Mouse (Mus musculus): ENCODE measurements around the gene Lhfpl2. TPM values are rescaled to one million over a fixed set of nuclear protein-coding genes. Genes with fewer than 3 reads are reported as not detected.

Lhfpl2 gene
- polyA plus RNA-seq, 1 experiment from 2014 or later, result 24.7 TPM

- no peak for ATAC-seq (replicated peaks; ENCODE audit: low FRiP score)
- 77% methylated on average over 7 of the region's 7 CpGs for WGBS
- no peak for DNase-seq (ENCODE audit: low spot score)
Measured at GRCm38 (mm10) chr13:94050036-94050435, 7.6 kb upstream of the Lhfpl2 start.

GRCm38 (mm10) chr13:94050782-94051181 is 6.8 kb upstream of the Lhfpl2 start:
- WGBS, result 91% methylated on average over 3 of the region's 3 CpGs
- Histone ChIP-seq H3K4me1 (replicated peaks; ENCODE audit: control insufficient read depth, insufficient read depth, low read length) (no peaks in the 10 kb centered on the region), H3K4me3 (ENCODE audit: low read depth, low read length) (no peak overlapping the region), H3K27me3 (ENCODE audit: control insufficient read depth, insufficient read depth, low read length) (no peaks in the 10 kb centered on the region), H3K9me3 (ENCODE audit: control insufficient read depth, low read length) (no peaks in the 10 kb centered on the region), H3K36me3 (ENCODE audit: control insufficient read depth, insufficient read depth, low read length) (no peaks in the 10 kb centered on the region), H3K4me2 (ENCODE audit: low read depth, low read length, severe bottlenecking) (no peak overlapping the region), H3K9ac (ENCODE audit: low read length) (no peak overlapping the region), H3K27ac (ENCODE audit: low read depth, low read length) (no peak overlapping the region)
- DNase-seq (ENCODE audit: low spot score) (no peak), ATAC-seq (replicated peaks; ENCODE audit: low FRiP score) (no peak)

More at GRCm38 (mm10) chr13:94050036-94050435, 7.6 kb upstream of the Lhfpl2 start:
- Histone ChIP-seq H3K4me3 (ENCODE audit: low read depth, low read length) (no peak overlapping the region), H3K27me3 (ENCODE audit: control insufficient read depth, insufficient read depth, low read length) (no peaks in the 10 kb centered on the region), H3K9ac (ENCODE audit: low read length) (no peak overlapping the region), H3K36me3 (ENCODE audit: control insufficient read depth, insufficient read depth, low read length) (no peaks in the 10 kb centered on the region), H3K27ac (ENCODE audit: low read depth, low read length) (no peak overlapping the region), H3K9me3 (ENCODE audit: control insufficient read depth, low read length) (no peaks in the 10 kb centered on the region), H3K4me2 (ENCODE audit: low read depth, low read length, severe bottlenecking) (no peak overlapping the region), H3K4me1 (replicated peaks; ENCODE audit: control insufficient read depth, insufficient read depth, low read length) (no peaks in the 10 kb centered on the region)

DNA sequence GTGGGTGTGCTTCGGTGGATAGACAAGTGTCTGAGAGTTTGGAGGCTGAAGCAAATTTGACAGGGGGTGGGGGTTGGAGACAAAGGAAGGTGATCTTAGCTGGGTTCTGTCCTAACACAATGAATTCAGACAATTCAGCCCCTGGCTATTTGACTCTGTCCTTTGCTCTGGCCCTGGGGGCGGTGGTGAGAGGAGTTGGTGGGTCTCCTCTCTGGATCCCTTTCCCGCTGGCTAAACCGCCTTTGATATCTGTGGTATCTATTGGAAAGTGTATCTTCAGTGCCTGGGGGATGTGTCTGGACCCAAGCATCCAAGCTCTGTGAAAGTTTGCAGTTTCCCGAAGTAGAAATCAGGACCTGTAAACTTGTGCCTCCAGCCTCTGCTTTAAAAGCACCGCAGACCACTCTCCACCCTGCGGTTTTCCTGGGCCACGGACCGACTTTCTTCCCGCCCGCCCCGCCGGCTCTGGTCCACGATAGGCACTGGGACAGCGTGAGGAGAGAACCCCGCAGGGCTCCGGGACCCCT is 497 bp upstream of the Lhfpl2 start:
- H3K27me3 ChIP-seq (ENCODE audit: control insufficient read depth, insufficient read depth, low read length), result peaks cover 3% of the 10 kb centered on the region; the same call in 1 of the 2 replicates
- peak; percentile 10 for ATAC-seq (replicated peaks; ENCODE audit: low FRiP score)
- no peaks in the 10 kb centered on the region; the same call in 1 of the 2 replicates for H3K9me3 ChIP-seq (ENCODE audit: control insufficient read depth, low read length)
- peak overlapping the region; percentile 97 for H3K4me2 ChIP-seq (ENCODE audit: low read depth, low read length, severe bottlenecking)
- no peak for DNase-seq (ENCODE audit: low spot score)
- H3K4me3 ChIP-seq (ENCODE audit: low read depth, low read length), result peak overlapping the region; percentile 75
- H3K4me1 ChIP-seq (replicated peaks; ENCODE audit: control insufficient read depth, insufficient read depth, low read length), result 0 out of 2 replicates have a peak, but pooled peaks cover 3% of the 10 kb centered on the region
- H3K27ac ChIP-seq (ENCODE audit: low read depth, low read length), result no peak overlapping the region
- H3K9ac ChIP-seq (ENCODE audit: low read length), result peak overlapping the region; percentile 83
- WGBS, result under 1% methylated on average over 17 of the region's 17 CpGs
- no peaks in the 10 kb centered on the region for H3K36me3 ChIP-seq (ENCODE audit: control insufficient read depth, insufficient read depth, low read length)

DNA sequence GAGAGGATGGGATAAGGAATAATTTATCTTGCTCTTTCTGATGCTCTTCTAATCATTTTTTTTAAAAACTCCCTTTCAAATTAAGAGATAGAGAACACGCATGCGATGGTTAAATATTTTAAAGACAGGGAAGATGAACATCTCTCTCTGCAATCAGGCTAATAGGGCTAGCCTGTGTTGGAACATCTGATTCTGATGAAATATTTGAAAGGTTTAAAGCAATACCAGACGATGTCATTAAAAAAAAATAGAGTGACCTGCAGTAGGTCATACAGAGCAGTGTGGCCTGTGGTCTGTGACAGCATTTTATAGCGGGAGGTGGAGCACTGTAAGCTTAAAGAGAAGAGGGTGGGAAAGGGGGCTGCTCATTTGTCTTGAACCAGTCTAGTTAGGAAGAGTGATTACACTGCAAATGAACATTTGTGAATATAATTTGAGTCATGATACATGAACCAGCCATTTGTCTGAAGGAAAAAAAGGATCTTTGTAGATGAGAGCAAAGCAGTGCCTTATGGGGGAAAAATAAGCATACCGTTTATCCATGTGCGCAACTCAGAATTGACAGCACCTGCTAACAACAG is 1.1 kb downstream of the Lhfpl2 start:
- Histone ChIP-seq H3K9ac (ENCODE audit: low read length) (peak overlapping the region; percentile 83; the same call in 1 of the 2 replicates), H3K4me1 (replicated peaks; ENCODE audit: control insufficient read depth, insufficient read depth, low read length) (peaks cover 3% of the 10 kb centered on the region; the same call in 1 of the 2 replicates), H3K27me3 (ENCODE audit: control insufficient read depth, insufficient read depth, low read length) (peaks cover 6% of the 10 kb centered on the region; the same call in 1 of the 2 replicates), H3K36me3 (ENCODE audit: control insufficient read depth, insufficient read depth, low read length) (no peaks in the 10 kb centered on the region), H3K4me2 (ENCODE audit: low read depth, low read length, severe bottlenecking) (peak overlapping the region; percentile 97), H3K4me3 (ENCODE audit: low read depth, low read length) (peak overlapping the region; percentile 75), H3K9me3 (ENCODE audit: control insufficient read depth, low read length) (no peaks in the 10 kb centered on the region; the same call in 1 of the 2 replicates), H3K27ac (ENCODE audit: low read depth, low read length) (no peak overlapping the region)
- WGBS, result 45% methylated on average over 6 of the region's 6 CpGs
- ATAC-seq (replicated peaks; ENCODE audit: low FRiP score), result no peak
- no peak for DNase-seq (ENCODE audit: low spot score)

DNA sequence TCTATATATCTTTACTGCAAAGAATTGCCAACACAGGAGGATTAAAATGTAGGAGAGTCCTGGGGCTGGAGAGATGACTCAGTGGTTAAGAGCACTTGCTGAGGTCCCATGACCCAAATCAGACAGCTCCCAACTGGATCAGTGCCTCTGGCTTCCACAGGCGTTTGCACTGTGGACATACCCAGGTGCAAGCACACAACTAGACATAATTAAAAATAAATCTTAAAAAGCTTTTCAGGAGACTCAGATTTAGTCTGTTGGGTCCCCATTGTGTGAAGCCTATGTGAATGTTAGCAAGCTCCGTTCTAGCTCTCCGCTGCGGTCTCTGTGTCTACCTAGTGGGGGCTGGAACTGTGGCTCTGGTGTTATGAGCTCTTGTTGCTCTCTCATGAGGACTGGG is 1.8 kb downstream of the Lhfpl2 start:
- no peak for ATAC-seq (replicated peaks; ENCODE audit: low FRiP score)
- Histone ChIP-seq H3K4me3 (ENCODE audit: low read depth, low read length) (no peak overlapping the region), H3K27me3 (ENCODE audit: control insufficient read depth, insufficient read depth, low read length) (peaks cover 9% of the 10 kb centered on the region; the same call in 1 of the 2 replicates), H3K9me3 (ENCODE audit: control insufficient read depth, low read length) (no peaks in the 10 kb centered on the region; the same call in 1 of the 2 replicates), H3K36me3 (ENCODE audit: control insufficient read depth, insufficient read depth, low read length) (no peaks in the 10 kb centered on the region), H3K4me2 (ENCODE audit: low read depth, low read length, severe bottlenecking) (no peak overlapping the region), H3K27ac (ENCODE audit: low read depth, low read length) (no peak overlapping the region), H3K9ac (ENCODE audit: low read length) (no peak overlapping the region), H3K4me1 (replicated peaks; ENCODE audit: control insufficient read depth, insufficient read depth, low read length) (peaks cover 3% of the 10 kb centered on the region; the same call in 1 of the 2 replicates)
- no peak for DNase-seq (ENCODE audit: low spot score)
- WGBS, result 89% methylated on average over 4 of the region's 4 CpGs

GRCm38 (mm10) chr13:94059778-94060177 is 2.2 kb downstream of the Lhfpl2 start:
- no peak overlapping the region for H3K27ac ChIP-seq (ENCODE audit: low read depth, low read length)
- no peak overlapping the region for H3K9ac ChIP-seq (ENCODE audit: low read length)
- H3K4me2 ChIP-seq (ENCODE audit: low read depth, low read length, severe bottlenecking), result no peak overlapping the region
- WGBS, result 72% methylated on average over 6 of the region's 6 CpGs
- DNase-seq (ENCODE audit: low spot score) (no peak), ATAC-seq (replicated peaks; ENCODE audit: low FRiP score) (no peak)
- no peaks in the 10 kb centered on the region; the same call in 1 of the 2 replicates for H3K9me3 ChIP-seq (ENCODE audit: control insufficient read depth, low read length)
- H3K27me3 ChIP-seq (ENCODE audit: control insufficient read depth, insufficient read depth, low read length), result peaks cover 9% of the 10 kb centered on the region; the same call in 1 of the 2 replicates
- no peak overlapping the region for H3K4me3 ChIP-seq (ENCODE audit: low read depth, low read length)
- peaks cover 4% of the 10 kb centered on the region; the same call in 1 of the 2 replicates for H3K4me1 ChIP-seq (replicated peaks; ENCODE audit: control insufficient read depth, insufficient read depth, low read length)
- H3K36me3 ChIP-seq (ENCODE audit: control insufficient read depth, insufficient read depth, low read length), result no peaks in the 10 kb centered on the region

- peaks cover 9% of the 10 kb centered on the region; the same call in 1 of the 2 replicates for H3K27me3 ChIP-seq (ENCODE audit: control insufficient read depth, insufficient read depth, low read length)
- H3K4me3 ChIP-seq (ENCODE audit: low read depth, low read length), result no peak overlapping the region
- ATAC-seq (replicated peaks; ENCODE audit: low FRiP score), result no peak
- no peak overlapping the region for H3K4me2 ChIP-seq (ENCODE audit: low read depth, low read length, severe bottlenecking)
- peaks cover 6% of the 10 kb centered on the region; the same call in 1 of the 2 replicates for H3K4me1 ChIP-seq (replicated peaks; ENCODE audit: control insufficient read depth, insufficient read depth, low read length)
- no peak overlapping the region for H3K9ac ChIP-seq (ENCODE audit: low read length)
- H3K36me3 ChIP-seq (ENCODE audit: control insufficient read depth, insufficient read depth, low read length), result no peaks in the 10 kb centered on the region
- no peaks in the 10 kb centered on the region; the same call in 1 of the 2 replicates for H3K9me3 ChIP-seq (ENCODE audit: control insufficient read depth, low read length)
- WGBS, result 77% methylated on average over 3 of the region's 3 CpGs
- H3K27ac ChIP-seq (ENCODE audit: low read depth, low read length), result no peak overlapping the region
- no peak for DNase-seq (ENCODE audit: low spot score)
Measured at GRCm38 (mm10) chr13:94060461-94060860, 2.9 kb downstream of the Lhfpl2 start.

GRCm38 (mm10) chr13:94061256-94061877 is 3.8 kb downstream of the Lhfpl2 start:
- H3K4me1 ChIP-seq (replicated peaks; ENCODE audit: control insufficient read depth, insufficient read depth, low read length), result peaks cover 7% of the 10 kb centered on the region; the same call in 1 of the 2 replicates
- DNase-seq (ENCODE audit: low spot score), result no peak
- WGBS, result 55% methylated on average over 9 of the region's 9 CpGs

More at GRCm38 (mm10) chr13:94061256-94061877, 3.8 kb downstream of the Lhfpl2 start:
- no peaks in the 10 kb centered on the region; the same call in 1 of the 2 replicates for H3K9me3 ChIP-seq (ENCODE audit: control insufficient read depth, low read length)
- no peak overlapping the region for H3K4me3 ChIP-seq (ENCODE audit: low read depth, low read length)
- H3K9ac ChIP-seq (ENCODE audit: low read length), result no peak overlapping the region
- no peaks in the 10 kb centered on the region for H3K36me3 ChIP-seq (ENCODE audit: control insufficient read depth, insufficient read depth, low read length)
- H3K27me3 ChIP-seq (ENCODE audit: control insufficient read depth, insufficient read depth, low read length), result peaks cover 11% of the 10 kb centered on the region; the same call in 1 of the 2 replicates
- H3K27ac ChIP-seq (ENCODE audit: low read depth, low read length), result no peak overlapping the region
- ATAC-seq (replicated peaks; ENCODE audit: low FRiP score), result no peak
- H3K4me2 ChIP-seq (ENCODE audit: low read depth, low read length, severe bottlenecking), result no peak overlapping the region

Data from forebrain, embryonic 11.5 days (tissue).